ENCODE assay signal across 8 mouse cellular contexts in genomic region chr10:62230708-62231394, GRCm38 (mm10). TPM values are rescaled to one million over a fixed set of nuclear protein-coding genes. Genes with fewer than 3 reads are reported as not detected.
A peak's percentile ranks its signal among the peaks of the same experiment; 100 is the strongest.
DNase-seq lines count a peak whose midpoint lies in the region; ATAC-seq lines count a peak whose summit lies in the region.

Gene Tspan15 (minus strand): TSS chr10:62231251.

- peaks cover 10% of the 10 kb centered on the region for H3K4me1 ChIP-seq in hindbrain, embryonic 15.5 days (replicated peaks)

- peak within 1 kb of the TSS; percentile 67 for H3K4me3 ChIP-seq in hindbrain, embryonic 15.5 days

- no peaks in the 10 kb centered on the region for H3K36me3 ChIP-seq in hindbrain, embryonic 15.5 days

- no peak within 1 kb of the TSS for H3K27ac ChIP-seq in hindbrain, embryonic 15.5 days (replicated peaks)

- peak; percentile 98 for ATAC-seq in hindbrain, embryonic 15.5 days (ENCODE audit: low FRiP score, low read depth)

- peak within 1 kb of the TSS; percentile 93 for H3K4me2 ChIP-seq in hindbrain, embryonic 15.5 days

- H3K9ac ChIP-seq in hindbrain, embryonic 15.5 days = peak within 1 kb of the TSS; percentile 38

- under 1% methylated on average over 58 of the region's 59 CpGs for WGBS in hindbrain, embryonic 15.5 days

- peak; percentile 67 for DNase-seq in WW6 (ENCODE audit: low read depth, low spot score)
- DNase-seq in cerebellum, postnatal 4 days (ENCODE audit: low spot score in 2 of 2) = peak; percentile 66 to 87
- DNase-seq in gastrocnemius, adult 18-20 months (ENCODE audit: low spot score) = peak; percentile 91
- DNase-seq in left cerebral cortex, adult 11 months (ENCODE audit: low spot score) = peak; percentile 64
- peak; percentile 96 for DNase-seq in lung, postnatal 36 days
- peak; percentile 89 for DNase-seq in retina, postnatal 7 days (ENCODE audit: low read depth, low spot score)
- DNase-seq in urinary bladder, adult 18-20 months (ENCODE audit: low spot score in 2 of 2) = peak; percentile 92 to 96

- no peaks in the 10 kb centered on the region for H3K9me3 ChIP-seq in hindbrain, embryonic 15.5 days

- H3K27me3 ChIP-seq in hindbrain, embryonic 15.5 days = no peaks in the 10 kb centered on the region

RNA-seq across cellular contexts. Expression of gene Tspan15, which starts in this region (rescaled TPM):
- 1 to 10 TPM; 2.9 to 5.5 TPM for total RNA-seq in gastrocnemius, adult 18-20 months (2021)
- polyA plus RNA-seq in hindbrain, embryonic 15.5 days (2015; fragmentation: Nextera tagmentation; extraction: Ambion mirVana) = 19.9 and 22.2 TPM in 2 replicates
